Mouse (Mus musculus) forelimb bud, embryonic 11.5 days (tissue): ENCODE data around the gene Syne1.

Experiments
- DNase-seq: peaks from one replicate; pipeline ENCODE4 v3.0.0-alpha.2; 2012; ENCODE audit warnings: low read depth, low spot score

Syne1 gene

GRCm38 (mm10) chr10:5551382-5551781 lies at the start of gene Syne1:
Gene Syne1 (minus strand): TSS chr10:5551482.
- DNase-seq = no peak

- DNase-seq = peak; percentile 79
Observed at GRCm38 (mm10) chr10:5600123-5600522, 48.8 kb upstream of the Syne1 start.

DNA sequence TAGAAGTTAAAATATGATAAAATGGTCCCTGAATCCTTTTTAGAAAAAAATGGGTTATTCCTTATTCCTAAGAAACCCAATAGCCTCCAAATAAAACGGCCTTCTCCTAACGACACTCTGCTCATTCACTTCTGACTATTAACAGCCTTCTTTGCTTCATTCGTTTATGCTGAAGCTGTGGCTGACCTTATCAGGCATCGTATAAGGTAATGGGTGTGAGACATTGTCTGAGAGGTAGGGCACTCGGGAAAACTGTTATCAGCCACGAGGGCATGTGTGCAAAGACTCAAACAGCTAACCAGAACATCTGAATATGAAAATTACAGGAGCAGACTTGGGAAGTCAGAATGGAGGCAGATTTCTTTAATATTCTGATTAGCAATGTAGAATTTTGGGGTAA lies 45.3 kb upstream of the Syne1 start:
- DNase-seq = no peak

DNA sequence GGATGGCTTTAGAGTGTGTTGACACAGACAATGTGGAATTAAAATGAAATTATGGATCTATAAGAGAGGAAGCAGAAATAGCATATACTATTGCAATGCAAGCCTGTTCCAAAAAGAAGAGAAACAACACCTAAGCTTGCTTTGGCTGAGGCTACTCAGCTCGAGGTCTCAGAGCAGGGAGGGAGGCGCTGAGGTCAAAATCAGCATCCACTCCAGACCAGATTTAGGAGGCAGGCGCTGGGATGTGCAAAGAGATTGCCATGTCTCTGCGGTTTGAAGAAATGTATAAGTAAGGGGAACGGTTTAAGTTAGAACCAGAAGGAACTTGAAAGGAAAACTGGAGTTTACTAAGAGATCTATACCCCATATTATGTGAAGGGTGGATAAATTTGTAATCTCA lies 43.2 kb upstream of the Syne1 start:
- DNase-seq = no peak

- no peak for DNase-seq
Observed at GRCm38 (mm10) chr10:5593464-5593863, 42.2 kb upstream of the Syne1 start, which contains the start of gene Myct1. Gene Myct1 (plus strand): TSS chr10:5593775.

DNA sequence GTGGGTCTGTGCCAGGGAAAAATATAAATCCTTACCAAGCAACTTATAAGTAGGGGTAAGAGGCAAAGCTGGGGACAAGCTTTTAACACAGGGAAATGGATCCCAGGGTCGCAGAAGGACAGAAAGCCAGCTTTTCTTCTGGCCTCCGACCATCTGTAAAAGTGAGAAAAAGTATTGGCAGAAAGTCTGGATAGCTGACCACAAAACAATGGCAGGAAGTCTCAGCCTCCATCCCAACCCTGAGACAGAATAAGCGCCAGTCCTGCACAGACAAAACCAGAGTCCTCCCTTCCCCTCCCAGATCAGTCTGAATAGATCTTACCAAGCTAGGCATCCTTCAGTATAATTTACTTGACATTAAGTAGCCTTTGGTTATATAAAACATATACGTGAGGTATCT lies 40.7 kb upstream of the Syne1 start:
- DNase-seq = no peak

DNA sequence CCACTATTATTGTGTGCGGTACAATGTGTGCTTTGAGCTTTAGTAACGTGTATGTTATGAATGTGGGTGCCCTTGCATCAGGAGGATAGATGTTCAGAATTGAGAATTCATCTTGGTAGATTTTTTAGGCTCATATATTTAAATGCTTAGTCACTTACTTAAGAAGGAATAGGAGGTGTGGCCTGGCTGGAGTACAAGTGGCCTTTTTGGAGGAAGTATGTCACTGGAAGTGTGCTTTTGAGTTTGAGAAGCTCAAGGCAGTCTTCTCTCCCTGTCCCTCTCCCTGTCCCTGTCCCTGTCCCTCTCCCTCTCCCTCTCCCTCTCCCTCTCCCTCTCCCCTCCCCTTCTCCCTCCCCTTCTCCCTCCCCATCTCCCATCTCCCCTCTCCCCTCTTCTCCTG lies 39.8 kb upstream of the Syne1 start:
- no peak for DNase-seq

DNA sequence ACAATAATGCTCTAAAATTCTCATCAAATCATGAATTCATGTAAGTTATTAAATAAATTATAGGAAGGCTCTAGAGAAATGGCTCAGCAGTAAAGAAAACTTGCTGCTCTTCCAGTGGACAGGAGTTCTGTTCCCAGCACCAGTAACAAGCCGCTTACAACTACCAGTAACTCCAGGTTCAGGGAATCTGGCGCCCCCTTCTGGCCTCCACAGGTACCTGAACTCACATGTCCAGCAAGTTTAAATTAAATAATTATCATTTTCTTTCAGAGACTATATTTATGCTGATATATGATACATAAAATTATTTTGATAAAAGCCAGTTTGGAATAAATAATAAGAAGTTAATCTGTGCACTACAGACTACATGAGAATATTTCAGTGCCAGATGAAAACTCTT lies 22.0 kb upstream of the Syne1 start:
- no peak for DNase-seq

DNA sequence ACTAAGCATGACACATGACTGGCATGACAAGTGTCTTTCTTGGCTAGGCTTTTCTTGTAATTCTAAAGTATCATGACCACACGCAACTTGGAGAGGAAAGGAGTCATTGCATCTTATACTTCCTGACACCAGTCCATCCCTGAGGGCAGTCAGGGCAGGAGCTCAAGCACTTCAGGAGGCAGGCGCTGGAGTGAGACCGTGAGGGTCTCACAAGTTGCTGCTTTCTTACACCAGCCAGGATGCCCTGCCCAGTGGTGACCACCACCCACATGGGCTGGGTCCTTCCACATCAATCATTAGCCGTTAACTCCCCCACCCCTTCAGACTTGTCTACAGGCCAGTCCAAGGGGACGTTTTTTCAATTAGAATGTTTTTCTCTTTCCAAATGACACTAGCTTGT lies 20.1 kb upstream of the Syne1 start:
- no peak for DNase-seq

DNA sequence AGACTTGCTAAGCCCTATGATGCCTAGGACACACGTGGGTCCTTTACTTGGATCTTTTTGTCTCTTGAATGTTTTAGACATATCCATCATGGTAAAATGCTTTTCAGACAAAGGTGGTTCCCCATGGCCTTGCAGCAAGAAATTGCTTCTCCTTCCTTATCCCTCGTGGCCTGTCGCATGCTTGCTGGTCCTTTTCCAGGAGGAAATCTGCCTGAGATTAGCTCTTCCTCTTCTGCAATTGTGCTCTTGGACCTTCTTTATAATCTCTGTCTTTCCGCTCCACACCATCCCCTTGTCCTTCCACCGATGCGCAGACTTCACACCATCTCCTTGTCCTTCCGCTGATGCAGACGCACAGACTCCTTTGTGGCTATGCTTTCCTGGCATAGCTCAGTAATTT lies 18.8 kb upstream of the Syne1 start:
- no peak for DNase-seq

- DNase-seq = no peak
Observed at GRCm38 (mm10) chr10:5568991-5569390, 17.7 kb upstream of the Syne1 start.

DNA sequence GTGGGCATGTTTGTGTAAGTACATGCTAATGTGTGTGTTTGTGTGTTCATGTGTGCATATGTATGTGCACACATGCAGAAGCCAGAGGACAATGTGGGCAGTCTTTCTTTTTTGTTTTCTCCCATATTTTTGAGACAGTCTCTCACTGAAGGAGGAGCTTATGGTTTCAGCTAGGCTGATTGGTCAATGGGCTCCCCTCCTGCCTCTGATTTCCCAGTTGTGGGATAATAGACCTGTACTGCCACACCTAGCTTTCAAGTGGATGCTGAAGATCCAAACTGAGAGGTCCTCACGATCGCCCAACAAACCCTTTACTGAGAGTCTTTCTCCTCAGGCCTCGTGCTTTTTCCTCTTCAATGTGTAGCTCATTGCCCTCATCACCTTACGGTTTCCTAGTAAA lies 10.4 kb upstream of the Syne1 start:
- DNase-seq = no peak

DNA sequence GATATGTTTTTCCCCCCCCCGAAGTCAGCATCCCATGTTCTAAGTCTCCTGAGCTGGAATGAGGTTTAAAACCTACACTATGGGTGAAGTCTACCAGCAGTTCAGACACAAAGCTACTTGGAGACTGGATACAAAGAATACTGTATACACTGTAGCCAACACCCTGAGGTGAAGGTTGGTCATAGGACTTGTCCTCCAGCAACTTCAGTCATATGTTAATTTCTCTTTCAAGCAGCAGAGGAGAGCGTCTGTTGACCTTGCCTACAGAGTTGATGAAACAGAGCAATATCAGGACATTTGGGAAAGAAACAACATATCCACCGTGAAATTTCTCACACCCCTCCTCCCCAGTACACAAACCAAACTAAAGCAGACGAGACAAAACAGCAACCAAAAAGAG lies 9.2 kb upstream of the Syne1 start:
- no peak for DNase-seq

GRCm38 (mm10) chr10:5558808-5559207 lies 7.5 kb upstream of the Syne1 start:
- no peak for DNase-seq

DNA sequence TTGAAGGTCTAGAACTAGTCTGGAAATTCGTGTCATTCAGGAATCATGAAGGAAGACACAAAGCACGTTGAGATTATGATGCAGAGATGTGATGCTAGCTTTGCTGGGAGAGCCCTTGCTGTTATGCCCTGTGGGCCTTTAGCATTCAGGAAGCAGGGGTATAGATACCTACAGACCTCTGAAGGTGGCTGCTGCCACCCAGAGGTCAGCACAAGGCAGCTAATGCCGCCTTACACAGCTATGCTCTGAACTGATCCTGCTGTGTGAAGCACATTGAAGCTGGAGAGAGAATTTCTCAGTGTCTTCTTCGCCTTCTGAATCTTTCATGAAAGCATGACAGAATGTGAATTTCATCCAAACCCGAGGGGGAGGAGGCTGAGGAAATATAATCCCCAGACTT lies 3.7 kb upstream of the Syne1 start:
- no peak for DNase-seq

DNA sequence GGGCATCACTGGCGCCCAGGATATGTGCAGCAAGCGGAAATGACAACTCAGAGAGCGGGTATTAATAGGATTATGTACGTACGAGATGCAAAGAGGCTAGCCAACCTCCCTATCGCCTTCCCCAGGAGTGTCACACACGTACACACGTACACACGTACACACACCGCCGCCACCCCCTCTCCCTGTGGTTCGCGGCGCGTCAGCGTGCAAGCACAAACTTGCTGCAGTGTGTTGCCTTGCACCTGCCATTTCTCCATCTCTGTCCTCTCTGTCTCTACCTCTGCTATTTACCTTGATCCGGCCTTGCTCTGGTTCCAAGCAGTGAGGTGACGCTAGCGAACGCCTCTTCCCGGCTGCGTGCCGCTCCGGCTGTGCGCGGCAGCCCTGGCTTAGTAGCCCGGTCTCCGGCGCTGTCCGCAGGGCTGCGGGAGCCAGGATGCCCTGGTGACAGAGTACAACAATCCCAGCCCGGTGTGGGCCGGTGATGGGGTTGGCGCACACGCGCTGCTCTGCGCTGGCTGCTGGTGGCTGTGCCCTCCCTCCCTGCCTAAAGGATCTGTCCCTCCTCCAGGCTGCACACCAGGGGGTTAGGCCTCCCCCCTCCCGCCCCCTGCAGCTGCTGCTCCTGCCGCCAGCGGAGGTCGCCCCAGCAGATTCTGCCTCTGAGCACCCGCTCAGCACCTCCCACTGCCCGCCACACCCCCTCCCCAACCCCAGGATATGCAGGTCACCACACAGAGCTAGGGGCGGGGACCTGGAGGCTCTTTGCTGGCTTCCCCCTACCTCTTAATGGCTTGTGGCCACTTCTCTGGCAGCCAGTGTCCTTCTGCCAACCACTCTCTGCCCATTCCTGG lies 887 bp downstream of the Syne1 start:
- DNase-seq = peak; percentile 45

- DNase-seq = no peak
Observed at GRCm38 (mm10) chr10:5549871-5550167, 1.5 kb downstream of the Syne1 start.

GRCm38 (mm10) chr10:5548651-5549050 lies 2.6 kb downstream of the Syne1 start:
- DNase-seq = no peak

DNA sequence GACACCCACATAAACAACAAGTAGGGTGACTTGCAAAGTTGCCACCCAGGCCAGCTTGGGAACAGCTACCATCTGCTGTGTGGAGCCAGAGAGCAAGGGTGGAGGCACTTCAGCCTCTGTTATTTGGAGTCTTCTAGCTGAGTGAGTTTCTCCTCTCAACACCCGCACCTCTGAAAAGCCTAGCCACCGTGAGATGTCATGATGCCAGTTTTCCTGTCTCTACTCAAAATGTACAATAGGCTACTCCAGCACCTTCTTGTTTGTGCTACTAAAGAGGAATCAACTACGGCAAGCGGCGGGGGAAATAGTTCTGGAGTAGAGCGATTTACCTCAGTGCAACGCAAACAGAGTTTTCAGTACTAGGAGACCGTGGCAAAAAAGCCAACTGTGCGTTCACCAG lies 3.5 kb downstream of the Syne1 start:
- no peak for DNase-seq

DNA sequence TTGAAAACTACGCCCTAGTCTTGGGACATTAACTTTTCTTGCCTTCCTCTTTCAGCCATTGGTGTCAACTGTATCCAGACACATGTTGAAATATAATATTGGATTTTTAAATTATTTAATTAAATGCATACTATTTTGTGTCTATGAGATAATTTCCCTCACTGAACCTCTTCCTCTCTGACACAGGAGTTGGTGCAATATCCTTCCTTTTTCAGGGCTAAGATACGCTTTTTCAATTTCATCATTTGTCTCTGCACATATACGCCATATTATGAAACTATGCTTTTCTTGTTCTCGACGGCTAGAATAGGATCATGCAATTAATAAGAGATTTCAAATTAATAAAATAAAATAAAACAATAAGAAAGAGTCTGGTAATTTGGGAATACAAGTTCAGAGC lies 4.9 kb downstream of the Syne1 start:
- DNase-seq = no peak

- no peak for DNase-seq
Observed at GRCm38 (mm10) chr10:5528284-5528683, 23.0 kb downstream of the Syne1 start.

DNA sequence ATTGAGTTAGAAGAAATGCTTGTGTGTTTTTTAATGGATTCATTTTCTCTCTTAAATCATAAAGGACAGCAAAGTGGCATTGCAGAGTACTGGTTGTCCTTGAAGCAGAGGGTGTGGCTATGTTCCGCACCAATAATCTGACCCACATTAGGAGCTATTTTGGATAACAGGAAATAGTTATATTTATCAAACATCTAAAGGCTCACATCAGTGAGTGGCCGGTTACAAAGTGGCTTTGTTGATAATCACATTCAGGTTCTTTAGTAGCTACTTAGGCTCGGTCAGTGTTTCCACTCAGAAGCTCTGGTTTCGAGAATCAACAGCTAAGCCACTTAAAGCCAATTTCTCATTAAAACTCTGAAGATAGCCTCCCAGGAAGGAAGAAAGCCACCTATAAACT lies 23.6 kb downstream of the Syne1 start:
- no peak for DNase-seq

GRCm38 (mm10) chr10:5522904-5523303 lies 28.4 kb downstream of the Syne1 start:
- no peak for DNase-seq

DNA sequence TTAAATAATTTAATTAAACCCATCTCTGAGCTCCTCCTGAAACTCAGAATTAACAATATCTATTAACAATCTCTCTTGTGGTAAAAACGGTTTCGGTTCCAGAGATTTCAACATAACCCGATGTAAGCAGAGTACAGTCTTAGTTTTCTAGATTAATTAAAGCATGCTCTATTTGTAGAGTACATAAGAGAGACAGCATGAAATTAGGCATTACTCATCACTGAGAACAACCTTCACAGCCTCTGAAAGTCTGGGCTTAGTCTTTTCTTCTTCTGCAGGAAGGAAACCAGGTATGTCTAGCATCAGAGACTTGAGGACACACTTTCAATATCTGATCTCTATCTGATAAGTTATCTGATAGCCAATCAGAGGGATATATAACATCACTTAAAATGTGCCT lies 29.0 kb downstream of the Syne1 start:
- no peak for DNase-seq
